Mouse (Mus musculus): ENCODE data around the gene Pafah1b2.

Gene Pafah1b2

DNA sequence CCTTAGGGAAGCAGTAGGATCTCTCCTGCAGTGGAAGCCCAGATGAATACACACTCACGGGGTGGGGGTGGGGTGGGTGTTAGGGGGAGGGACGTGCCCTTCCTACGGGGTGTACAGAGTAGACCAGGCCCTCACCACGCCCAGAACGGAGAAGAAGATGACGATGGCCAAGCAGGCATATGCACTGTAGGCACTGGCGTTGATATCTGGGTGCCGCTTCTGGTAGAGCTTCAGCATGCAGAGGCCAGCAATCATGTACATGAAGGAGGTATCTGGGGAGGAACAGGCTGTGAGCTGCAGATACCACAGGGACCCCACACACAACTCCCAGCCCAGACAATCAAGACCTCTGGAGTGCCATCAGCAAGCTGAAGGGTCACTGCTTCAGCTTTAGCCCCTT lies 69.6 kb downstream of the Pafah1b2 start:
- DNase-seq (ENCODE audit: low spot score in 2 of 2), result no peak

- no peak for DNase-seq (ENCODE audit: low spot score in 2 of 2)
These were observed 70.0 kb downstream of the Pafah1b2 start for GRCm38 (mm10) chr9:45942464-45942863.

- no peak for DNase-seq (ENCODE audit: low spot score in 2 of 2)
These were observed 71.1 kb downstream of the Pafah1b2 start for GRCm38 (mm10) chr9:45941329-45941888.

- DNase-seq (ENCODE audit: low spot score in 2 of 2), result no peak
These were observed 72.7 kb downstream of the Pafah1b2 start for GRCm38 (mm10) chr9:45939794-45940193.

- no peak for DNase-seq (ENCODE audit: low spot score in 2 of 2)
These were observed 73.4 kb downstream of the Pafah1b2 start for GRCm38 (mm10) chr9:45938952-45939637.

DNA sequence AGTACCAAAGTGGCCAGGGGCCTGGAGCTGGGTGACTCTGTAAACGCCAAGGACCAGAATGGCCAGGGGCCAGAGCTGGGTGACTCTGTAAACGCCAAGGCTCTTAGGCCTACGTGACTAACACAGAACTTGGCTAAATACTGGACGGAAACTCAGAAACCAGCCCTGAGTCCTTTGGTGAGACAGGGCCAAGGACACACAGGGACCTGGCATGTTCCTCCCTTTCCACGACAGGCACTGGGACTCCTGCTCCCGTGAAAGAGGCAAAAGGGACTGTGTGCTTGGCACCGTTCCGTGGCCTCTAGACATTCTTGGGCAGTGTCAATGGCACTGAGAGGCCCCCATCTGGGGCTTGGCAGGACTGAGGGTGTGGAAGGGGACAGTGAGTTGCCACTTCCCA lies 74.4 kb downstream of the Pafah1b2 start:
- DNase-seq (ENCODE audit: low spot score in 2 of 2), result no peak

DNA sequence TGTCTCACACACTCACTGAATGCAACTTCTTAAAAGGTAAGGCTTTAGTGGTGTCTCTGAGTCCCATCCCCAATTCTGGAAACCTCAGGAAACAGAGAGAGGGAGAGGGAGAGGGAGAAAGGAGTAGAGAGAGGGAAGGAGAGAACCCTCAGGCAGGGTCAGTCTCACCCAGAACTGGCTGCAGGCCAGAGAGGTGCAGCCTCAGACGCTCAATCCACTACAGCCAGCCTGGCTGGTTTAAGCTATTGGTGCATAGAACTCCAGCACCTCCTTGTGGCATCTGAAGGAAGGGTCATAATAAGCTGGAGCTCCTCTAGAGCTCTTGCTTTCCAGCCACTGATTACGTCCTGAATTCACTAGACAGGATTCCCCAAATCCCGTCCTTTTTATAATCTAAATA lies 75.6 kb downstream of the Pafah1b2 start:
- peak in 1 of 2 experiments; percentile 68 for DNase-seq (ENCODE audit: low spot score in 2 of 2)

GRCm38 (mm10) chr9:45935628-45936210 lies 76.8 kb downstream of the Pafah1b2 start, which contains the start of gene Tagln:
Gene Tagln, minus strand, starts transcription at chr9:45936058.
- no peak for DNase-seq (ENCODE audit: low spot score in 2 of 2)

DNA sequence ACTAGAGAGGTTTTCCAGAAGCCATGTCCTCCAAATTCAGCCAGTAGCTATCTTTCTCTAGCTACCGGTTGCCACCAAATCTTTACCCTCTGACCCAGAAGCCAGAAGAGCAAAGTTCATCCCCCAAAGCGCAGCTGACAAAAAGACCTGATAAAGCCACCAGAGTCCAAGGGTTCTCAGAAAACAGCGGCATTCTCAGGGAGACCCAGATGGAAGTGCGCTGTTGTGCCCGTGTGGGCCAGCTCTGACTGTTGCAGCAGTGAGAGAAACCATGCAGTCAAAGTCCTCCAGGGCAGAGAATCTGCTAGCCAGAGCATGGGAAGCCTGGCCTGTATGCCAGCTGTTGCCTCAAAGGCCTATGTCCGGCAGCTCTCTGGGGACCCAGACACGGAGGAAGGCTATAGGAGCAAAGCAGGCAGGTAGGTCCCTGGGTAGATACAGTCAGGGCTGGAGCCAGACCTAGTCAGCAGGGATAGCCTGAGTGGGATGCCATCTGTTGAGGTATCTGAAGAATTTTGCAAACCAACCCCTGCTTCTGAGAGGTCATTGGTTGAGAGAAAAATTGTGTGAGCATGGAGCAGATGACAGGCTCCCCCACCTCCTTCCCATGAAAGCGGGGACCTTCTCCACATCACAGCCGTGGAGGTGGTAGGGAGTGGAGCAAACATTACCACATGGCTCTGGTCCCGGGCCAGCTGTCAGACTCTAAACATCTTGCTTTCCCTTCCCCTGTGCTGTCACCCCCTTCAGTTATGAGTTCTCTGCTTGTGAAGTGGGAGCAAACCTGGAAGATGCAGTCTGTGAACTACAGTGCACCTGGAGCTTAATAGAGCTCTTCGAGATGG lies 79.7 kb downstream of the Pafah1b2 start:
- DNase-seq (ENCODE audit: low spot score in 2 of 2), result peak; percentile 47 to 57

DNA sequence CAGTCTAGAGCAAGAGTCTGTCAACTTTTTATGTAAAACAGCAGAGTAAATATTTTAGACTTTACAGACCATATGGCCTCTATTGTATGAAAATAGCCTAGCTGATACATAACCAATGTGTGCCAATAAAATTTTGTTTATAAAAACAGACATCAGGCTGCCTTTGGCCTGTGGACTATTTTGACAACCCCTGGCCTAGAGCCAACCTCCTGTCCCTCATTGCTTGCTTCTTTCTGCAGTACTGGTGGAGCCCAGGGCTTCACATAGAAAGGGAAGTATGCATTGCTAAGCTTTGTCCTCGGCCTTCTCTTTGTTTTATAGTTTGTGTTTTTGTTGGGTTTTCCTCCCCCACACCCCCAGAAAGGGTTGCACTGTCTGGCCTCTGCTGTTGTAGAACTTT lies 80.5 kb downstream of the Pafah1b2 start:
- no peak for DNase-seq (ENCODE audit: low spot score in 2 of 2)

GRCm38 (mm10) chr9:45929285-45929684 lies 83.2 kb downstream of the Pafah1b2 start:
- no peak for DNase-seq (ENCODE audit: low spot score in 2 of 2)

- DNase-seq (ENCODE audit: low spot score in 2 of 2), result no peak
These were observed 92.6 kb downstream of the Pafah1b2 start for GRCm38 (mm10) chr9:45919895-45920294.

GRCm38 (mm10) chr9:45917041-45917934 lies 95.2 kb downstream of the Pafah1b2 start:
- peak in 1 of 2 experiments; percentile 71 for DNase-seq (ENCODE audit: low spot score in 2 of 2)

DNA sequence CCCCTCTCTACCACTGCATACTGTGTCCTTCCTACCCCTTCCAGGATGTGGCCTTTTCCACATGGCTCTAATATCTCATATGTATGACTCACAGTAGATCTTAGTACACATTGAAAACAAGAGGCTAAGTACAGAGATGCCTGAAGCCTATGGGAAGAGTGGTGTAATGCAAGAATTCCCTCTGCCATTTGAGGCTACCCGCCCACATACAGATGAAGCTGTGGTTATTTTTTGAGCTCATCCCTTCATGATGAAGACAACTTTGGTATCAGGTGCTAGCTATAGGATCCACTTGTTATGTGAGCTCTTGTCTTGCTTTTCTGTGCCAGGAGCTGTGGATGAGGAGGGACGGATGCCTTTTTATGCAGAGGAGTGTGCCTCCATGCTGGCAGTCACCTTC lies 96.8 kb downstream of the Pafah1b2 start:
- DNase-seq (ENCODE audit: low spot score in 2 of 2), result no peak

Data from frontal cortex, postnatal 36 days (tissue).